Mouse (Mus musculus) left cerebral cortex, postnatal 14 days (tissue): Measurements from ENCODE around the gene Pbx4. TPM values are rescaled to one million over a fixed set of nuclear protein-coding genes. Genes with fewer than 3 reads are reported as not detected.

Experiments
- DNase-seq, 2 experiments: peaks; one replicate each; pipeline ENCODE4 v3.0.0; 2021 to 2022; ENCODE audit warnings: low spot score in 2 of 2, mixed read lengths in 1 of 2
- intact Hi-C: fragments of 180-260 bp; cut with DNase I; formaldehyde crosslinking; loops from one replicate; pipeline ENCODE4 v1.15.1; 2025
- total RNA-seq, 2 experiments: library from RNA; stranded (reverse); gene quantifications; 2 replicates each; pipeline ENCODE4 v1.2.3; 2021

Gene Pbx4
- total RNA-seq, 2 experiments from 2014 or later: 23.0 to 27.4 TPM

DNA sequence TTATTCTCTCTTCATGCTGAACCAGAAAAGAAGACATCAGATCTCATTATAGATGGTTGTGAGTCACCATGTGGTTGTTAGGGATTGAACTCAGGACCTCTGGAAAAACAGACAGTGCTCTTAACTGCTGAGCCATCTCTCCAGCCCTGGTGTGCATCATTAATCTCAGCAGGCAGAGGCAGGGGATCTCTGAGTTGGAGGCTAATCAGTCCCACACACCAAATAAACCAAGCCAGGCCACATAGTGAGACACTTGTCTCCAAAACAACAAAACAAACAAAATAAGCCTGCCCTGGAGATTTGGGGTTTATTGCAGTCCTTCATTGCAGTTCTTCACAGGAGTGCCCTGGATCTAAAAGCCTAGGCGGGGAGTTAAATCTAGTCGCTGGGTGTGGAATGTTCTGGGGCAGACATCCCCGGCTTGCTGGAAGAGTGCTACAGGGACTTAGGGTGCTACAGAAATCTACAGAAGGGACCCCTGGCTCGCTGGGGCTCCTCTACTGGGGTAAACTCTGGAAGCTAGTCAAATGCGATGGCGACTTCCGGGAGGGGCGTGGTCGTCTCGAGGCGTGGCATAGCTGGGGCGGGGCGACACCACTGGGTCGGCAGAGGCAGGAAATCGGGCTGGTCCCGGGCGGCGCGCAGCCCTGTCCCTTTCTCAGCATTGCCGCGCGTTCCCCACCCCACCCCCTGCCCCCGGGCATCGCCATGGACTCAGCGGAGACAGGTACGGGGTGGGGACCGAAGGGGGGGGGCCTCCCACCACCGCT lies 24.0 kb upstream of the Pbx4 start, which contains the start of gene Gmip:
Gene Gmip (plus strand): TSS at position 586 of the 770 bp plus-strand sequence.
- peak in 1 of 2 experiments; percentile 64 for DNase-seq
- intact Hi-C loops: no loop called here

DNA sequence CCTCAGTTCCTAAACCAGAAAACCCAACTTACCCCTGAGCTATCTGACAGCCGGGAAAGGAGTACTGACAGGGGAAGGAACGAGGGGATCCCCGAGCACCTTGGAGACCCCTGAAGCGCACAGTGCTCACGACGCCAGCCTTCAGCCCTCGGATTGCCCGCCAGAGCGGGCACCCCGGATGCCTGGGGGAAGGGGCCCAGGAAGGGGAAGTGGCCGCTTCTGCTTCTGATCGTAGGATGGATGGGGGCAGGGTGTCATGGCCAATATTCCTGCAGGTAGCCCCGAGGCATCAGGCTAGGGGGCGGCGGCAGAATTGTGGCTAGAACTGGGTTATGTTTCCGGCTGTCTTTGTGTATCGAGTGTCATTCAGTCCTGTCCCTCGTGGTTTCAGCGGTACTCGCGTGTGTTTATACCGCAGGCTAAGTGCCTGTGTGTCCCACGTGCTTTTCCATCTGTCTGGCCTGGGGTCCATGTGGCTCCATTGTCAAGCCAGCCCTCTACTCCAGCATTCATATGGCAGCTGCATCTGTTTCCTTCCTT lies 23.4 kb upstream of the Pbx4 start:
- intact Hi-C loops: no loop called here
- DNase-seq: no peak

DNA sequence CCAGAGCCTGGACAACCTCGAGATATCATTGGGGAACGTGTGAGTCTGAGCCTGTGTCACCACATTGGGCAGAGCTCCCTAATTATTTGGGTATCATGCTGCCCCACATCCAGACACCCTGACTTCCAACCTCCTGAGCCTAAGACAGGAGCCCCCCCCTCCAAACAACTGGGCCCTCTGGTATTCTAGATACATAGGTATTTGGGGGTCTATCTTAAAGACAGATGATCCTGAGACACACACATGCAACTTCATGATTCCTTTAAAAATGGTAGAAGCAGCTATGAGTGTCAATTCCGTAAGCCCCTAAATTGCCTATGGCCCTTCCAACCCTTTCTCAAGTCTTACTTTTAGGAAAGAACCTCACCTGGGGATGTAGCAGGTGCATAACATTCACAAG lies 22.5 kb upstream of the Pbx4 start:
- intact Hi-C loops: no loop called here
- no peak for DNase-seq

DNA sequence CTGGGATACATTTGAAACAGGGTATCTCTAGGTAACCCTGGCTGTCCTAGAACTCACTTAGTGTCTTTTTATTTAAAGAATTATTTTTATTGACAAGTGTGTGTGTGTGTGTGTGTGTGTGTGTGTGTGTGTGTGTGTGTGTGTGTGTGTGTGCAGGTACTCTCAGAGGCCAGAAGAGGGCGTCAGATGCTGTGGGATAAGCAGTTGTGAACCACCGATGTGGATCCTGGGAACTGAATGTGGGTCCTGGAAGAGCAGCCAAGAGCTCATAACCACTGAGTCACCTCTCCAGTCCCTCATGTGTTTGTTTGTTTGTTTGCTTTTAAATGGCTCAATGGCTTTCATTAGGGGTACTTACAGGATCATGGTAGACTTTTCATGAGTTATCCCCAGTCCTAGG lies 17.4 kb upstream of the Pbx4 start:
- intact Hi-C loops: no loop called here
- no peak for DNase-seq

DNA sequence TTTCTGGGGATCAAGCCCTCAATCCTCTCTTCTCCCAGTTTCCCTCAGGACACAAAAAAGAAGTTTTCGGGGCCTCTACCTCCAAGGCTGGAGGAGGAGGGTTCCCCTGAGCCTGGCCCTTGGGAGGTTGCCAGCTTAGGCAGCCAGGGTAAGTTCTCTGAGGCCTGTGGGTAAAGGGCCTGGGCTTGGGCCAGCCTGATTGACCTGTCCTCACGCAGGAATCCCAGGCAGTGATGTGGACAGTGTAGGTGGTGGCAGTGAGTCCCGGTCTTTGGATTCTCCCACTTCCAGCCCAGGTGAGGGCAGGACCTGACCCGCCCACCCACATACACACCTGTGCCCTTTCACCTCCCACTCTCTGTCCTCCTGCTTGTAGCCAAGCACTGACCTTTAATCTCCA lies 16.9 kb upstream of the Pbx4 start:
- DNase-seq: no peak
- intact Hi-C loops: no loop called here

DNA sequence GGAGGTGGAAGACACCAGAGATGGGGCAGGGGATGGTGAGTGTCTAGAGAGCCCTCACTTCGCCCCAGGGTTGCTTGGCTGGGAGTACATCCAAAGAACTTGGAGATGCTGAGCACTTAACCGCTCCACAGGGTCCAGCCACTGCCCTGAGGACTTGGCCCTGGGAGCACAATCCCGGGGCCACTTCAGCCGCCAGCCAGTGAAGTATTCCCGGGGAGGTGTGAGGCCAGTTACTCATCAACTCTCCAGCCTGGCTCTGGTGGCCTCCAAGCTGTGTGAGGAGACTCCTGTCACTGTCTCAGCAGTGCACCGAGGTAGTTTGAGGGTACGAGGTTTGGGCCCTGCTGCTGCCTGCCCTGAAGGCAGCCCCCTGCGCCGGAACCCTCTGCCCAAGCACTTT lies 11.8 kb upstream of the Pbx4 start:
- DNase-seq: no peak
- intact Hi-C loops: no loop called here

DNA sequence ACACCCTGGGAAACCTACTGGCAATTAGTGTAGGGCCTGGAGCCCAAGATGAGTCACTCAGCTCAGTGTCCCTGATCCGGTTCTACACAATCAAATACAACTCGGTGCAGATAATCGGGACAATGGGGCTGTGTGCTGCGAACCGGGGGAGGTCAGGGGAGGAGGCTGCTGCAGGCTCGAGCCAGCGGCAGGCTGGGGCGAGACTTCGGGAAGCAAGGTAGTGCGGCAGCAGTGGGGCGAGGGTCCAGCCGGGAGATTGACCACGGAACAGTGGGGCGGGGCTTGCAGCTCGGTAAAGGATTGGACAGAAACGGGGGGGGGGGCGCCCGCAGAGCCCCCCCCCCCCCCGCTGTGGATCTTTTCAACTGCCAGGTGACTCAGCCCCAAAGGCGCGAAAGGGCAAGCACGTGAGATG lies 10.3 kb upstream of the Pbx4 start:
- intact Hi-C loops: no loop called here
- DNase-seq: no peak

DNA sequence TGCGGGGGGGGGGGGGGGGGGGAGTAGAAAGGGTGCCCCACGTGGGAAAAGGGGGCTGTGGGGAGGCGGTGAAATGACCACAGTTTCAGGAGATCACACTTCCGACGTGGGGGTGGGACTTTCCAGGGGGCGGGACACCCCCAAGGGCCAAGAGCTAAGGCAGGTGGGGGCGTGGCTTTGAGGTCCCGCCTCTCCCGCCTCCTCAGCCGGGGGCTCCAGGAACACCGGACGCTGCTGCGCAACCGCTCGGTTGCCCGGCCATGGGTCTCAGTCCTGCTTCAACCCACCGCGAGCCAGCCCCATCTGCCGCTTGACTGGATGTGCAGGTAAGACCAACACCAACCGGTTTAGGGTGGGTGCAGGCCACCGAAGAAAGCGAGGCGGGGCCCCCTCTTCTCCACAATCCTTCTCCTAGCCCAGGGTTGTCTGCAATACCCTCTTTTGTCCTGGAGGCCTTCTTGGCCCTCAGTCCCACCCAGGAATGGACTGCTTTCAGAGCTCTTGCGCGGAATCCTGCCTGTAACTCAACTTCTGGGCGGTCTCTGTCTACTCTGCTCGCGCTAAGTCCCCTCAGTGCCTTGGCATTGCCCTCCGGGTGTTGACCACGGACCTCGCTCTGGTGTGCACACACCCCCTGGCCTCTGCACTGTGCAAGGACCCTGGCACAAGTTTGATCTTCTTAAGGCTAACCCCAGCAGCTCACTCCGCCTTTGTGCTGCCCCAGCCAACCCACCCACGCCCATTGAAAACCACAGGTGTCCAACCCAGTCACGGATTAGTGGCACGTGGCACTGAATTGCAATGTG lies 9.7 kb upstream of the Pbx4 start, which contains the start of gene Lpar2:
Gene Lpar2 (plus strand): TSS at position 44 of the 806 bp plus-strand sequence.
- peak in 1 of 2 experiments; percentile 30 for DNase-seq
- intact Hi-C loops: no loop called here

DNA sequence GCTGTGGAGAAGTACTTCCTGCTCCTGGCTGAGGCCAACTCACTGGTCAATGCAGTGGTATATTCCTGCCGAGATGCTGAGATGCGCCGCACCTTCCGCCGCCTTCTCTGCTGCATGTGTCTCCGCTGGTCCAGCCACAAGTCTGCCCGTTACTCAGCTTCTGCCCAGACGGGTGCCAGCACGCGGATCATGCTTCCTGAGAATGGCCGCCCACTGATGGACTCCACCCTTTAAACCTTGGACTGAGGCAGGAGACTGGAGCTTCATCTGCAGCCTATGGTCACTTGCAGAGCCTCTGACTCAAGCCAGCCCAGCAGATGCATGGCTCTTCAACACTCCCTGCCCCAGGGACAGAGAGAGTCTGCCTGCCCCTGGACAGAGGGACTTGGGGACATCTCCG lies 5.9 kb upstream of the Pbx4 start:
- DNase-seq: no peak
- intact Hi-C loops: no loop called here

DNA sequence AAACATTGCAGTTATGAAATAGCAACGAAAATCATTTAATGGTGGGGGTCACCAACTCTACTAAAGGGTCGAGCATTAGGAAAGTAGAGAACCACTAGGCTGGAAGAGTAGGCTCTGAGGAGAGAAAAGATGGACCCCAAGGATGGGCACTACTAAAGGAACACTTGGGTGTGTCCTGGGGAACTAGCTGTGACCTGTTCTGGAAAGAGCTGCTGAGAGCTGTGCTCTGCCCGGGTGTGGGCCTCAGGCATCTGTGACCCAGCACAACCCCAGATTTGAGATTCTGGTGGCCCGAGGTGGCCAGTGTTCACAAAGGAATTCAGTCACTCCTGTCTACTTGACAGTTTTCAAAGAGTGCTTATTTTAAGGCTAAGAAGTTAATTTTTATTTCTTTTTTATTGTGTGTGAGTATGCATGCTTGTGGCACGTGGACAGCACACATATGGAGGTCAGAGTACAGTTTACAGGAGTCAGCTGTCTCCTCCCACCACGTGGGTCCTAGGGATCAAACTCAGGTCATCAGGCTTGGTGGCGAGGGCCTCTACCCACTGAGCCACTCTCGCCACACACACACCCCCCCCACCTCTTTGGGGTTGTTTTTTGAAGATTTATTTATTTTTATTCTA lies 4.9 kb downstream of the Pbx4 start:
- intact Hi-C loops: no loop called here
- no peak for DNase-seq

DNA sequence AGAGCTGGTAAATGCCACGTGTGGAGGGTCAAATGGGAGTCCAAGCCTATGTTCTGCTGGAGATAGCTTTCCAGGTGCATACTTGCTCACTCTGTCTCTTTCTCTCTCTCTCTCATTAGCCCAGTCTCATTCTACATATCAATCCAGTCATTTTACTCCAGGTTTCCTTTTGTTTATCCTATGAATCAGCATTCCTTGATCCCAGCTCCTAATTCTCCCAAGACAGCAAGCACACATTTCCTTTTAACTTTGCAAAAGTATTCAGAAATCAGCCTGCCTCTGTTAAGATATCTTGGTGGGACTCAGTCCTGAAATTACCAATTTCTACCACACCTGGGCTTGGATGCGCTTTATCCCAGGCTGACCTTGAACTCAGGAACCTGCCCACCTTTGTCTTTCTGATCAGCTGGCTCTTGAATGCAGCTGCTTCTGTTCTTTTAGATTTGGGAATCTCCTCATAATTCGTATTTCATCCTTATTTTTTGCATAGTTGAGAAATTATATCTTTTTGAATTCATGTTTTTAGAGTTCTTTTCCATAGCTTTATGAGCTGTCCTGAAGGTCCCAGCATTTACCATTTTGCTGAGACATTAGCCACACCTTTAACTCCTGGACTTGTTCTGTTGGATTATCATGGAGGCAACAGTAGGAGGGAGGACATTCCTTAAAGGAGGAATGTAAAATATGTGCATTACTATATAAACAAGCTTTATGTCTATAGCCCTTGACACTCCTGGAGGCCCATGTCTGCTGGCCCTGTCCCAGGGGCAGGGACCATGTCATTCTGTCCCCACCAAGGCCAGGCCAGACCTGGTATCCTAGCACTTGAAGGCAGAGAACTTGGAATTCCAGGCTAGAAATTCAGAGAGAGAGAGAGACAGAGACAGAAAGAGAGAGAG lies 15.1 kb downstream of the Pbx4 start:
- DNase-seq: no peak
- intact Hi-C loops: no loop called here

DNA sequence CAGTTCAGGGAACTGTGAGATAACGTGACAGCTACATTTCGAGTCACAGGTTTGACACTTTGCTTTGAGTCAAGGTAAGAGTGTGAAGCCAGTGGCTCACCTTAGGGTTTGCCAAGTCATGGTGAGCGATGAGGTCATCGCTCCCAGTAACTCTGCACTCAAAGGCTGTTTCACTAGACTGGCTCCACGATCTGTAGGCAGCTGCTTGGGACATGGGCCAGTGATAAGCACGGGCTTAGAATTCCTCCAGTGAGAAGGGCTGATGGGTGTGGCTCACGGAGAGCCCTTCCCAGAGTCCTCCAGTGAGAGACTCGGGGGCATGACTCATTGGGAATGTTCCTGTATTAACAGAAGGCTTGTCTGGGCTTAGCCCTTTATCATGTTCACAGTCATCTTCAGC lies 16.7 kb downstream of the Pbx4 start:
- no peak for DNase-seq
- intact Hi-C loops: no loop called here

DNA sequence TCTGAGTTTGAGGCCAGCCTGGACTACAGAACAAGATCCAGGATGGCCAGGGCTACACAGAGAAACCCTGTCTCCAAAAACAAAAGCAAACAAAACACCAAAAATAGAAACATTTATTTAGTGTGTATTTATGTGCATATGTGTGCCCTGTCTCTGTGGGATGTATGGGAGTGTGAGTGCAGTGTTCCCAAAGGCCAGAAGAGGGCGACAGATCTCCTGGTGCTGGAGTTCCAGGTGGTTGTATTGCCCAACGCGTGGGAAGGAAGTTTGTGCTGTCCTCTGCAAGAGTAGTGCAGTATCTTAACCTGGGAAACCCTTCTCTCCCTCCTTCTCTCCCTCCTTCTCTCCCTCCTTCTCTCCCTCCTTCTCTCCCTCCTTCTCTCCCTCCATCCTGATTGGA lies 17.6 kb downstream of the Pbx4 start:
- DNase-seq: no peak
- intact Hi-C loops: no loop called here

DNA sequence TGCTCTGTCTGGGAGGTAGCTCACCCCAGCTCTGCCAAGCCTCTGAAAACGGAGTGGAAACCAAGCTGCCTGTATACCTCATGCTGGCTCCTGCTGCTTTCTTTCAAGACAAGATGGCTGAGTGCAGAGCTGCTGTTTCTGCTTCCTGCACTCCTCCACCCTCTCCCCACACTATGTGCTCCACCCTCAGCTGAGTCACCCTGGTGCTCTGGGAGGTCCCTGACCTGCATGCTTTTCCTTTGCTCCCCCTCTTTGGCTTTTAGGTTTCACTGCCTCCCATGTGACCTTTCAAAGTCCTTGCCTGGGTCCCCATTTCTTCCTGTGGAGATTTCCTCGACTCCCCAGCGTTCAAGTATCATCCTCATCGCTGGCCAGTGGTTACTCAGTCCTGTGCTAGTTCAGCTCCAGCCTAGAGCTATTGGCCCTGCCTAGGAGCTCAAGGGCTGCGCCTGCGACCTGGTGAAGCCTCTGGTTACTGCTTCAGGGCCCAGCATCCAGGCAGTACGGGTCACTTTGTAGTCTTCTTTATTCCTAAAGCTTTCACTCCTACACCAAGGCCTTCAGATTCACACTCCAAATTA lies 18.7 kb downstream of the Pbx4 start:
- DNase-seq: no peak
- intact Hi-C loops: no loop called here

DNA sequence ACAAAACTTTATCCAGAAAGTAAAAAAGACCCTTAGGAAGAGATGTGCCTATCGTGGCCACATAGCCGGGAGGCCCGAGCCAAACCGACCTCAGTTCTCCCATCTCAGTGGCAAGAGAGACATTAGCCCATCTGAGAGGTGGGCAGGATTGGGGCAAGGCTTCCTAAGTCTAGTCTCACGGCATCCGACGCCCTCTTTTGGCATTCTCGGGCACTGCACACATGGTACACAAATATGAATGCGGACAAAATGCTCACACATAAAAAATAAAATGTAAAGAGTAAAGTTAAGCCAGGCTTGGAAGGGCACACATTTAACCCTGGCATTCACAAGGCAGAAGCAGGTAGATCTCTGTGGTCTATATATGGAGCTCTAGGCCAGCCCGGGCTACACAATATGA lies 21.6 kb downstream of the Pbx4 start:
- no peak for DNase-seq
- intact Hi-C loops: no loop called here

DNA sequence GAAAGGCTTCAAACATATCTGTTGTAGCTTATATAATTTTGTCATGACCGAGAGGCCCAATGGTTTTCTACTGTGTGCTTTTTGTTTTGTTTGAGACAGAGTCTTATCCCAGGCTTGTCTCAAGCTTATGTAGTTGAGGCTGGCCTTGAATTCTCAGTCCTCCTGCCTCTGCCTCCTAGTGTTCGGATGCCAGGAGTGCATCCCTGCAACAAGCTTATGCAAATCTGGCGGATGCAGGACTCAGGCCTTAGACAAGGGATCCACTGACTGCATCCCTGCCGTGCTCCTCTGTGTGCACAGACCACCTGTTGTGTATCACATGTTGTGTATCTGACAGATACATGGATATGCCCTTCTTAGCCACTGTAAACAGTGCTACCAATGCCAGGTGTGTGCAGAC lies 28.5 kb downstream of the Pbx4 start:
- no peak for DNase-seq
- intact Hi-C loops: no loop called here

DNA sequence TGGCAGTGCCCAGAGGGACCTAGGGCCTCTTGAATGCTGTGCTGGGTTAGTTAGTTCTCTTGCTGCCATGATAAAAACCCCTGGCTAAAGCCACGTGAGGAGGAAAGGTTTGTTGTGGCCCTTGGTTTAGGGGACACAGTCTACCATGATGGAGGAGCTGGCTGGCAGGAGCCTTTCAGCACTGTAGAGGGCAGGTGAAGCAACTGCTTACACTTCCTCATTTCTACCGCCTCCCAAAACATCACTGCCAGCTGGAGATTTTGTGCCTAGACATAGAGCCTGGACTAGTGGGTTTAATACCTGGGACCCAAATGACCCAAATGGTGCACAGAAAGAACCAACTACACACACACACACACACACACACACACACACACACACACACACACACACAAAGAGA lies 29.0 kb downstream of the Pbx4 start:
- DNase-seq: no peak
- intact Hi-C loops: no loop called here

DNA sequence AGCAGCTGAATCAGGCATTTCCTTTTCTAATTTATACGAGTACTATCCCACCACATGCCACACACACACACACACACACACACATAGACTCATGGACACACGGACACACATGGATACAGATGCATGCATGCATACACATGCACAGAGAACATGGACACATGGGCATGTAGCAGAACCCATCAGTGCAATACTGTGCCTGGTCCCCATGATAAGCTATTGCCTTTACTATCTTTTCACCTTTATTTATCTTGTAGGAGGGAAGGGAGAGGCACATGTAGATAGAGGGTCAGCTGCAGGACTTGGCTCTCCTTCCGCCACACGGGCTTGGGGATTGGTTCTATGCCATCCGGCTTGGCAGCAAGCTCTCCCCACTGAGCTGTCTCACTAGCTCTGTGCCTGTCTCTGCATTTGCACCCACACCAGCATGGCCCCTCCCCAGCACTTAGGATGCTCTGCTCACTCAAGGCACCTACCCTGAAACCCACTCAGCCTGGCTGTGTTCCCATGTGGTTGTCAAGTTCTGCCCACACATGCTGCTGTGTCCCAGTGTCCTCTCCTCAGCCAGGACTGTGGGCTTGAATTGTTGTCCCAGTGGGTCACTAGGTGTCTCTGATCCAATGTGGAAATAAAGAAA lies 31.2 kb downstream of the Pbx4 start:
- intact Hi-C loops: no loop called here
- peak in 1 of 2 experiments; percentile 50 for DNase-seq
